Mouse (Mus musculus) fibroblast of lung, adult 2 months (primary cell): ENCODE measurements around the gene Use1.

Experiments
- DNase-seq: peaks from one replicate; pipeline ENCODE4 v3.0.0-alpha.2; 2011; ENCODE audit warnings: low read depth

The Use1 gene

GRCm38 (mm10) chr8:71379008-71379407, 12.4 kb downstream of the Use1 start:
- no peak for DNase-seq

- no peak for DNase-seq
Observed at GRCm38 (mm10) chr8:71379512-71380075, 12.9 kb downstream of the Use1 start.

DNA sequence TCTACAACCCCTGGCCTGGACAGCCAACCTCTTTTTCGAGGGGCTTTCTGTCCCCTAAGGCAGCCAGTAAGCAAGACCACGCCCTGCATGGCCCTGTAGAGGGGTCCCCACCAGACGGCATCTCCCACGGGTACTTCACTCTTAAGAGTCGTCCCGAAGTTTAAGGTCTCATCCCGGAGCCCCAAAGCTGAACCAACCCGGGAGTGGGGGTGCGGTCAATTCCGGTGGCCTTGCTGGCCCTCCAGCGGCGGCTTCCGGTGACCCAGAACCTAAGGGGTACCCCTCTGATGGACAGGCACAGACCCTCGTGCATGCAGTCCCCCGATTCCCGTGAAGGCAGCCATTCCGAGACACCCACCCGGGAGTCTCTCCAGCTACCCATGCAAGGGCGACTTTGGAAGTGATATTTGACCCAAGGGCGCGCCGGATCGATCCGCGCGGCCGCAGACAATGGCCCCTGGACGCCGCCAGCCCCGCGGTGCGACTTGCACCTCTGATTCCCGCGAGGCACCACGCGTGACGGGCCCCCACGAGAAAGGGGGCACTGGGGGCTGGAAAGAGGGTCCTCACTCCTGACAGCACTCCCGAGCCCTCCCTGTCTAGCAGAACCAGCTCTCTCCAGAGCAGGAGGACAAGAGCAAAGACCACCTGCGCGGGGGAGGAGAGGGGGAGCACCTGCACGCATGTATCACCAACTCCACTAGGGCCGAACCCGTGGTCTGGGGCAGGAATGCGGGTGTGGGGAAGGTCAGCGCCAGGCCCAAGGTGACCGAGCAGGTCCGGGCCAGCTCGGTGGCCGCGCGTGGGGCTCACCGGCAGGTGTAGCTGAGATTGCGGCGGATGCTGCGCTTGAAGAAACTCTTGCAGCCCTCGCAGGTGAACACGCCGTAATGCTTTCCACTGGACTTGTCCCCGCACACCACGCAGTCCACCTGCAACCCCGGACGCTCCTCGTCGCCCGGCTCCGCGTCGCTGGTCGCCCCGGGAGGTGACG, 13.8 kb downstream of the Use1 start:
- DNase-seq: no peak

- DNase-seq: no peak
Observed at GRCm38 (mm10) chr8:71381421-71381970, 14.8 kb downstream of the Use1 start, which contains the start of gene Nr2f6. TSS of gene Nr2f6 (minus strand) at chr8:71381960.

DNA sequence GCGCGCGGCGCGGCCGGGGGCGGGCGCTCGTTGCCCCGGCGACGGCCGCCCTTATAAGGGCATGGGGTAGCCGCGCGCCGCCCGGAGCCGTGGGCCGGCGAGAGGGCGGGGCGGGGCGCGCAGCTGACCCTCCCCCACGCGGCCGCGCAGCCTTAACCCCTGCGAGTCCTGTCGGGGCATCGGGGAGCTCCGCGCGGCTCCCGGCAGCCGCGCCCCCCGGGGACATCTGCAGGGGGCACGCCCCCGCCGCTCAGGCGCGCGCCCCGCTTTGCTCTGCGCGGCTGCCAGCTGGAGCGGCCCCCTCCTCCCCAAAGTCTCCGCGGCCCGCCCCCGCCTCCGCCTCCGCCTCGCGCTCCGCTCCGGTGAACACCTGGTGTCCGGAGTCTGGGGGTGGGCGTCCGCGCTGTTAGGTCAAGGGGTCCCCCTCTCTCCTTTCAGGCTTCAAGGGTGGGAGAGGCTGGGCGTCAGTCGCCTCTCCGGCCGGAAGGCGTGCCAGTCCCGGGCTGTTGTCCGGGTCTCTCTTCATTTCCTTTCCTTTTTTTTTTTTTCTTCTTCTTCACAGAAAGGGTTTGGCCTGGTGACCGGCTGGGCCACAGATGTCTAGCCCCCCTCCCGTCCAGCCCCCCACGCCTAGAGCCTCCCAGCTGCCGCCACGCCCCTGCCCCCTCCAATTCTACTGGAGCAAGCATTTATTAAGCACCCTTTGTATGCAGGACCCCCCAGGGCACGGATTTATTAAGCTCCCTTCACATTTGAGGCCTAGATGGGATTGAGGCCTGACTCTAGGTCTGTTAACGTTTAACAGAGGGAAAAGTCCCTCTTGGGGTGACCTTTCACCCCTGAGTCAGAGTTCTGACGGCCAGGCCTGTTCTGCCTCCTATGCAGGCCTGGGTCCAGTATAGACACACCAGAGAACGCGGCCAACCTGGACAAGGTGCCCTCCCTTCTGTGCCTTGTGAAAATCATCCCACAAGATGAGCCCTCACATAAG, 15.6 kb downstream of the Use1 start:
- no peak for DNase-seq

DNA sequence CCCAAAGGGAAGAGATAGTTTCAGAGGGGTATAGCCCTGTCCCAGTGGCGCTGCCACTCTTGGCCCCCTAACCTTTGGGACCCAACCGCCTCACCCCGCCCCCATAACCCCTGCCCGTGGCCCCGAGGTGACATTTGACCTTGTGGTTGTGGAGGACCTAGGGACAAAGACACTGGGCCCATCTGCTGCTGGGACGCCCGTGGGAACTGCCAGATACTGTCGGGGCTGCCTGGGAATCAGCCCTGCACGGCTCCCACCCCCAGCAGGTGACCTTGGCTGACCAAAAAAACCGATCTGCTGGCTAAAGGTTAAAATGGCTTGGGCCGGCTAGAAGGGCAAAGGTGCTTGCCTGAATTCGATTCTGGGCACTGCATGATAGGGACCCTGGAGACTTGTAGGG, 16.7 kb downstream of the Use1 start:
- no peak for DNase-seq

- DNase-seq: no peak
Observed at GRCm38 (mm10) chr8:71383860-71384259, 17.2 kb downstream of the Use1 start.

GRCm38 (mm10) chr8:71385212-71385835, 18.7 kb downstream of the Use1 start:
- no peak for DNase-seq

- no peak for DNase-seq
Observed at GRCm38 (mm10) chr8:71388267-71388666, 21.6 kb downstream of the Use1 start.

GRCm38 (mm10) chr8:71391696-71392095, 25.0 kb downstream of the Use1 start:
- DNase-seq: no peak

GRCm38 (mm10) chr8:71392391-71392790, 25.7 kb downstream of the Use1 start:
- DNase-seq: no peak

DNA sequence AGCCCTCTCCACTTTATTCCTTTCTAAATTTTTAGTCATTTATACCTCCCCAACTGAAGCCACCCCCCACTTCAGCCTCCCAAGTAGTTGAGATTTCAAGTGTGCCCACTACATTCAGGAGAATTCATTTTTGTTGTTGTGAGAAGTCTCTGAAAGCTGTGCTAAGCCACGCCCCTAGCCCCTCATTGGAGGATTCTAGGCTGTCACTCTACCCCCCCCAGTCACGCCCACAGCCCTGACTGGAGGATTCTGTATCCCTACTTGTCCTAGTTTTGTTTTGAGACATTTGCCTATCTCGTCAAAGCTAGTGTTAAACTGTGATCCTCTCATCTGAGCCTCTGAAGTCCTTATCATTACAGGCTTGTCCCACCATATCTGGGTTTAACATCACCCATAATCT, 26.2 kb downstream of the Use1 start:
- no peak for DNase-seq

- no peak for DNase-seq
Observed at GRCm38 (mm10) chr8:71394481-71394880, 27.8 kb downstream of the Use1 start.

DNA sequence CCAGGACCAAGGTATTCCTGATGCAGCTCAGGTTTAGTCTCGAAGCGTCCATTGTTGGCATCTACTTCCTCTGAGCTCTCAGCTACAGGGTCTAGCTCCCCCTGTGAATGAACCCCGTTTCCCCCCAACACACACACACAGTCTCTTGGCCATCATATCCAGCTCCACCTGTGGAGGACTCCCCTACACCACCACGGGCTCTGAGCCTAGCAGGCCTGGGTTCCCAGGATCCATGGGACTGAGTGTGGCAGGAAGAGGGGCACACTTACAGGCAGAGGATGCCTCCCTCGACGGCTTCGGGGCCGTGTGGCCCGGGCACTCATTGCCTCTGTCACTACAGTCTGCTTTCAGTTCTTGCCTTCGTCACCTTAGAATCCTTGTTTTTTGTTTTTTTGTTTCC, 28.4 kb downstream of the Use1 start:
- DNase-seq: no peak

- no peak for DNase-seq
Observed at GRCm38 (mm10) chr8:71395629-71396028, 29.0 kb downstream of the Use1 start, which contains the start of gene Ushbp1. TSS of gene Ushbp1 (minus strand) at chr8:71395802.

GRCm38 (mm10) chr8:71396639-71397305, 30.1 kb downstream of the Use1 start, which contains the start of gene Babam1:
TSS of gene Babam1 (plus strand) at chr8:71396861.
- peak; percentile 90 for DNase-seq

DNA sequence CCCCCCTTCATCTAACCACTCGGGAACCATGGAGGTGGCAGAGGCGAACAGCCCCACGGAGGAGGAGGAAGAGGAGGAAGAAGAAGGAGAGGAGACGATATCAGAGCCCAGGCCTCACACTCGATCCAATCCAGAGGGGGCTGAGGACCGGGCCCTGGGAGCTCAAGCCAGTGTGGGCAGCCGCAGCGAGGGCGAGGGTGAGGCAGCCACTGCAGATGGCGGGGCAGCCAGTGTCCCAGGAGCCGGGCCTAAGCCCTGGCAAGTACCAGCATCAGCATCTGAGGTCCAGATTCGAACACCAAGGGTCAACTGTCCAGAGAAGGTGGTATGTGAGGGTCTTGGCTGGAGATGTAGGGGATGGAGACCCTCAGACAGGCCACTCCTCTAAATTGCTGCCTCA, 31.1 kb downstream of the Use1 start:
- no peak for DNase-seq

DNA sequence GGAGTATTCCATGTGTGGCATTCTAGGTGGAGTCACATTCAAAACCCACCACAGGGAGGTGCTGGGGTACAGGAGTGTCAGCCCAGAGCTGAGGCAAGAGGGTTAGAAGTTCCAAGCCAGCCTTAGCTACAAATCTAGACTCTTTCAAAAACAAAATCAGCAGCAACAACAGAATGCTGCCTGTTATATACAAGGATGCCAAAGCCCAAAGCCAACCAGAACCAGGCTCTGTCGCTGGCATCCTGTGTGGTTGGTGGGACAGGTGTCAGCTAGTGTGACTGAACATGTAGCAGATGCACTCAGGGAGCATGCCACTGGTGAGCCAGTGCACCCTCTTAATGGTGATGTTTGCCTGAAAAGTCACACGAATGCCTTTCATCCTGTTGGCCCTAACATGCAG, 34.2 kb downstream of the Use1 start:
- no peak for DNase-seq

DNA sequence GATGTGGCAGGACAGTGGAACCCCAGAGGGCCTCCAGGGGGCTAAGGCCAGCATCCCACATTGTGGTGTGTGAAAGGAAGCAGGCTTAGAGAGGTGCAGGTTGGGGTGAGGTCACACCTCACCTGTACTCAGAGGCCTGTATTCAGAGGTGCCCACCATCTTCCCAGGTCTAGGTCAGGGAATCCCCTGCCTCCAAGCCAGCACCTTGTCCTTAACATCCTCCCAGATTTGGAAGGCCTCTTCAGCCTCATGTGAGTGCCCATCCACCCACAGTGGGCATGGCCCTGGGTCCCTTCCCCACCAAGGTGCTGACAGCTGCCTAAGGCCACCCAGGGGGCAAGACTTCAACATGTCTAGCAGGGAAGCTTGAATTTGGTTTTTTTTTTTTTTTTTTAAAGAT, 34.8 kb downstream of the Use1 start:
- no peak for DNase-seq

DNA sequence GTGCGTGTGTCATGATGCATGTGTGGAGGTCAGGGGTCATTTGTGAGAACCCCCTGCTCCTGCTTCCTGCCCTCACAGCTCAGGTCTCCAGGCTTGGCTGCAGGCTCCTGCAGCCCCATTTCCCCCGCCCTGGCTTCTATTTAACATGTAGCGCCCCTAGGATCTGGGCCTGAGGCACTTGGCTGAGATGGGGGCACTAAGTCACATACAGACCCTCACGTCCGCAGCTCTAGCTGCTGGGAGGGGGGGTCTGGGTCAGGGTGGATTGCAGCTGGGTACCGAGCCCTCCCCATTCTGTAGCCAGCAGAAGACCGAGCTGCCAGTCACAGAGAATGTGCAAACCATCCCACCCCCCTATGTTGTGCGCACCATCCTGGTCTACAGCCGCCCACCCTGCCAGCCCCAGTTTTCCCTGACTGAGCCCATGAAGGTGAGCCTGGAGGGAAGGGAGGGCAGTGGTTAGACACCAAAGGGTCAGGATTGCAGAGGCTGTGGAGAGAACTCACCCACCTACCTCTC, 35.9 kb downstream of the Use1 start:
- no peak for DNase-seq
